Mouse (Mus musculus) midbrain, embryonic 12.5 days (tissue): ENCODE results near the gene Tmeff1. TPM values are rescaled to one million over a fixed set of nuclear protein-coding genes. Genes with fewer than 3 reads are reported as not detected.

ENCODE experiments used
- ATAC-seq: fragments of 200-750 bp; cut with Nextera tagmentation; 2 replicates; pipeline ENCODE4 v1.8.0; 2017; ENCODE audit warnings: low read depth, moderate TSS enrichment, moderate library complexity; ENCODE audit not compliant: low FRiP score
- H3K27ac ChIP-seq: fragments of 300-500 bp; sonication (generic); replicated peaks from 2 replicates; pipeline ENCODE4 v1.5.1; 2016; ENCODE audit warnings: mild to moderate bottlenecking
- H3K27me3 ChIP-seq: fragments of 300-500 bp; sonication (generic); 2 replicates; pipeline ENCODE4 v1.6.1; 2016; ENCODE audit warnings: mild to moderate bottlenecking
- H3K36me3 ChIP-seq: fragments of 300-500 bp; sonication (generic); 2 replicates; pipeline ENCODE4 v1.6.1; 2016
- H3K4me1 ChIP-seq: fragments of 300-500 bp; sonication (generic); 2 replicates; pipeline ENCODE4 v1.6.1; 2016
- H3K4me2 ChIP-seq: fragments of 300-500 bp; sonication (generic); replicated peaks from 2 replicates; pipeline ENCODE4 v1.6.1; 2016; ENCODE audit warnings: mild to moderate bottlenecking, moderate library complexity
- H3K4me3 ChIP-seq: fragments of 300-500 bp; sonication (generic); 2 replicates; pipeline ENCODE4 v1.5.1; 2016; ENCODE audit warnings: mild to moderate bottlenecking
- H3K9ac ChIP-seq: fragments of 300-500 bp; sonication (generic); replicated peaks from 2 replicates; pipeline ENCODE4 v1.6.1; 2016; ENCODE audit warnings: mild to moderate bottlenecking, moderate library complexity
- H3K9me3 ChIP-seq: fragments of 300-500 bp; sonication (generic); 2 replicates; pipeline ENCODE4 v1.6.1; 2016; ENCODE audit warnings: mild to moderate bottlenecking
- WGBS: fragments of 180-500 bp; shearing (Covaris S2); methylation state at CpG from one replicate; pipeline ENCODE4 v1.1.7; 2016; 5-methylcytosine and 5-hydroxymethylcytosine counted together
- polyA plus RNA-seq: library from polyadenylated mRNA; unstranded; fragments of >200 nt; fragmentation: Nextera tagmentation; extraction: Ambion mirVana; gene quantifications from 2 replicates; pipeline ENCODE4 v1.2.1, GENCODE M21; 2016

Gene Tmeff1
- polyA plus RNA-seq, 1 experiment from 2014 or later, result 268 TPM

DNA sequence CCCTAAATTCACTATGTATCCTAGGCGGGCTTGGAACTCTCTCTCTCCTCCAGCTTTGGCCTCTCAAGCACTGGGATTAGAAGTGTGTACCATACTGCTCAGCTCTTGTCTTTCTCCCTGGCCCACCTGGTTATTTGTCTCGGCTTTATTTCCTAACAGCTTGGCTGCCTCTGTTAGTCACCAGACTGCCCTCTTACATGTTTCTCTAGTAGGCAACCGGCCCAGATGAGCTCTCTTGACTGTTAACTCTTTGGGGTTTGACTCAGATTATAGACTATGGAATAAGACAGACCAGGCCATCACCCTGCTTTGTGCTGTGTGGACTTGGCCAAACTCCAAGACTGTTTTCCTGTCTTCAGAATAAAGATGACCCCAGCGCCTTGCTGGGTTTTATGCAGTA, 6.6 kb upstream of the Tmeff1 start:
- no peak for ATAC-seq
- Histone ChIP-seq H3K27me3 (no peaks in the 10 kb centered on the region), H3K27ac (no peak overlapping the region), H3K4me1 (peaks cover 16% of the 10 kb centered on the region), H3K9me3 (no peaks in the 10 kb centered on the region), H3K36me3 (no peaks in the 10 kb centered on the region), H3K4me3 (no peak overlapping the region), H3K9ac (no peak overlapping the region), H3K4me2 (no peak overlapping the region)
- 65% methylated on average over 4 of the region's 4 CpGs for WGBS

DNA sequence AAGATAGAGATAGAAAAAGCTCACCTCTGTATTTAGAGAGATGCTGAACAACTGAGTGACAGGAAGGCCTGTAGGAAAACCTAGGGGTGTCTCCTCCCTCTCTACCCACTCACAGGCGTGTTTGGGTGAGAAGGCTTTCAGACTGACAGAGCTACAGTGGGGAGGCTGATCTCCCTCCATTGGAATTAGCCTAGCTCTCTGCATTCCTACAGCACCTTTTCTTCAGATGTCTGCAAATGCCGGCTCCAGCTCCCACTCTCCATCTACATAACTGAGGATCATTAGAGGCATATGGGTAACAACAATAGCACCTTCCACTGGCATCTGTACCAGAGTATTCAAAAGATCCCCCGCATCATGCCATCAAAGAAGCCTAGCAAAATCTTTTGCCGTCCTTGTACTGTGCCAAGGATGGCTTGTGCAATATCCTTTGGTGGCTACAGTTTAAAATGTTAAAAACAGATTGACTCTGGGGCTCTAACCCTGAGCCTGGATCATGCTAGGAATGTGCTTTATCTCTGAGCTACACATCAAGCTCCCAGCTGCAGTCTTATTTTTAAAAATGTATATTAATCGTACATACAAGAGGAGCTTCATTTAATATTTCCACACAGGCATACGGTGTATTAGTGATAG, 5.4 kb upstream of the Tmeff1 start:
- H3K4me1 ChIP-seq, result peaks cover 19% of the 10 kb centered on the region
- no peak overlapping the region for H3K4me3 ChIP-seq
- H3K27ac ChIP-seq, result no peak overlapping the region
- H3K27me3 ChIP-seq, result no peaks in the 10 kb centered on the region
- no peaks in the 10 kb centered on the region for H3K36me3 ChIP-seq
- no peak overlapping the region for H3K9ac ChIP-seq
- no peaks in the 10 kb centered on the region for H3K9me3 ChIP-seq
- no peak overlapping the region for H3K4me2 ChIP-seq
- 57% methylated on average over 6 of the region's 6 CpGs for WGBS
- no peak for ATAC-seq

DNA sequence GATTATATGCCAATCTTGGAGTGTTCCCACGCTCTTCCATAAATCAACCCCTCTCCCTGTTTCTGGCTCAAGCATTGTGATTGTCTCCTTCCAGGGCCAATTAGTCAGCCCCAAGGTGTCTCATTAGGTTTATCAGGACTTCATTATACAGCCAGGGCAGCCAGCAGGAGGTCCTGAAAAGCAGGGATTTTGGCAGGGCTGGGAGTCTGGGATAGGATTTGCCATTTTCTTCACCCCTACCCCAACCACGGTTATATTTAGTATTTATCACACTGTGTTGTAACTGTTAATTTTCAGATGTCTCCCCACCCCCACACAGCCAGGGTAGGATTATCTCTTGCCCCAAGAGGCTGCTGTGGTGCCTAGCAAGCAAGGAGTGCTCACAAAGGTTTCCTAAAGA, 3.8 kb upstream of the Tmeff1 start:
- WGBS, result 8% methylated on average over 2 of the region's 2 CpGs
- Histone ChIP-seq H3K4me2 (no peak overlapping the region), H3K4me1 (peaks cover 19% of the 10 kb centered on the region), H3K9me3 (no peaks in the 10 kb centered on the region), H3K36me3 (no peaks in the 10 kb centered on the region), H3K27me3 (no peaks in the 10 kb centered on the region), H3K9ac (no peak overlapping the region), H3K4me3 (no peak overlapping the region), H3K27ac (peak overlapping the region; percentile 40)
- ATAC-seq, result peak; percentile 1; the same call in 1 of the 2 replicates

- 63% methylated on average over 2 of the region's 3 CpGs for WGBS
- Histone ChIP-seq H3K4me2 (no peak overlapping the region), H3K36me3 (no peaks in the 10 kb centered on the region), H3K9me3 (no peaks in the 10 kb centered on the region), H3K4me3 (no peak overlapping the region), H3K4me1 (peaks cover 25% of the 10 kb centered on the region), H3K27ac (peak overlapping the region; percentile 40), H3K27me3 (no peaks in the 10 kb centered on the region), H3K9ac (no peak overlapping the region)
- no peak for ATAC-seq
These were observed 3.0 kb upstream of the Tmeff1 start for GRCm38 (mm10) chr4:48581993-48582392.

DNA sequence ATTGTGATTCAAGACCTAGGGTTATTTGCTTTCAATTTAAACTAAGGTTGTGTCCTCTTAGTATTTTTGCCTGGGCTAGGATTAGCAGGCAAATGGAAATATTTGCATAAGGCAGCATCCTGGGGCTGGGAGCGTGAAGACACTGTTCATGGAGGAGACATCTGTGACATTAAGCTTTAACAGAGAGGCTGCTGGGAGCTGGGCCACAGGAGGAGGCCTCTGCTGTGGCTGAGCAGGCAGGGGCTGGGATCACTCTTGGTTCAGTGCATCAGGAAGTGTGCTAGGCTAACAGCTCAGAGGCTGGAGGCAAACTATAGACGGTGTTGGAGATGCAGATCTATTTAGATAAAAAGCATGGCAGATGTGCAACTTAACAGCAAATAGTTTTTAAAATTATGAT, 2.0 kb upstream of the Tmeff1 start:
- H3K4me2 ChIP-seq, result no peak overlapping the region
- peak overlapping the region; percentile 56 for H3K27ac ChIP-seq
- H3K9me3 ChIP-seq, result no peaks in the 10 kb centered on the region
- ATAC-seq, result no peak
- H3K27me3 ChIP-seq, result no peaks in the 10 kb centered on the region
- 20% methylated on average over 2 of the region's 2 CpGs for WGBS
- H3K4me3 ChIP-seq, result no peak overlapping the region
- H3K4me1 ChIP-seq, result peaks cover 27% of the 10 kb centered on the region
- H3K9ac ChIP-seq, result no peak overlapping the region
- H3K36me3 ChIP-seq, result 0 out of 2 replicates have a peak, but pooled peaks cover 3% of the 10 kb centered on the region

GRCm38 (mm10) chr4:48585241-48586098, 496 bp downstream of the Tmeff1 start:
- Histone ChIP-seq H3K4me2 (peak overlapping the region; percentile 68), H3K4me1 (peaks cover 36% of the 10 kb centered on the region), H3K36me3 (0 out of 2 replicates have a peak, but pooled peaks cover 8% of the 10 kb centered on the region), H3K27ac (peak overlapping the region; percentile 100), H3K9ac (peak overlapping the region; percentile 99), H3K9me3 (no peaks in the 10 kb centered on the region), H3K4me3 (peak overlapping the region; percentile 99), H3K27me3 (no peaks in the 10 kb centered on the region)
- under 1% methylated on average over 65 of the region's 92 CpGs for WGBS
- peak; percentile 68 for ATAC-seq

DNA sequence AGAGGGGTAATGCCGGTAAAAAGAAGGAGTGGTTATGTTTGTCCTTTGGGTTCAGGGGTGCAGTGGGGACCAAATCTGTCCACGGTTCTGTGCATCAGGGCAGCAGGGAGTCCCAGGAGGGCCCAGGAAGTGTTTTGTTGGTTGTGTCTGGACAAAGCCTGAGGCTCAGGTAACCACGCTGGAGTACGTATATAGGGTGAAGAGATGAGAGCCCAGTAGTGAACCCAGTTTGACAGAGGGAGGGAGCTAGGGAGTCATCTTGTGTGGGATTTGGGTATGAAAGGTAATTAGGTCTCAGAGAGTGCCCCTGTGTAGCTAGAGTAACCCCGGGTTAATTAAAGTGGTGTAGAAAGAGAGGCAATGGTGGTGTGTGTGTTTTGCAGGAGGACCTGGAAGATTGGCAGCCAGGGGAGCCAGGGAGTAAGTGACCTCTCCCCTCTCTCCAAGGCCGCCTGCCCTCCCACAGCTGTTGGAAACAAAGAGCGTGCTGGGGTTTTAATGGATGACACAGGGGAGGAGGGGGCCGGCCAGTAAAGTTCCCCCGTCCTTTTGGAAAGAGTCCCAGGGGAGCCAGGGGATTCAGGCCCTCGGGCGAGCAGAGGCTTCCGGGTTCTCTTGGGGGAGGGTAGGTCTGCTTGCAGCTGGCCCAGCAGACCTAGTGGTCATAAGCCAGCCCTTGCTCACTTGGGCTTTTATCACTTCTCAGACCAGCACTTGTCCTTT, 1.3 kb downstream of the Tmeff1 start:
- WGBS, result 2% methylated on average over 12 of the region's 12 CpGs
- Histone ChIP-seq H3K9me3 (no peaks in the 10 kb centered on the region), H3K27ac (peak overlapping the region; percentile 100), H3K4me2 (peak overlapping the region; percentile 68), H3K27me3 (no peaks in the 10 kb centered on the region), H3K9ac (peak overlapping the region; percentile 99), H3K4me3 (peak overlapping the region; percentile 99), H3K4me1 (peaks cover 33% of the 10 kb centered on the region), H3K36me3 (0 out of 2 replicates have a peak, but pooled peaks cover 8% of the 10 kb centered on the region)
- ATAC-seq, result peak; percentile 45

GRCm38 (mm10) chr4:48587526-48587925, 2.6 kb downstream of the Tmeff1 start:
- no peak overlapping the region for H3K4me3 ChIP-seq
- peaks cover 8% of the 10 kb centered on the region; the same call in 1 of the 2 replicates for H3K36me3 ChIP-seq
- 100% methylated on average over 2 of the region's 2 CpGs for WGBS
- no peak overlapping the region for H3K27ac ChIP-seq
- ATAC-seq, result no peak
- no peaks in the 10 kb centered on the region for H3K27me3 ChIP-seq
- H3K4me1 ChIP-seq, result peaks cover 25% of the 10 kb centered on the region
- no peaks in the 10 kb centered on the region for H3K9me3 ChIP-seq
- H3K4me2 ChIP-seq, result 0 out of 2 replicates have a peak overlapping the region, but pooled peaks have one; percentile 68
- no peak overlapping the region for H3K9ac ChIP-seq

- H3K9me3 ChIP-seq, result no peaks in the 10 kb centered on the region
- H3K27ac ChIP-seq, result no peak overlapping the region
- H3K4me3 ChIP-seq, result no peak overlapping the region
- H3K27me3 ChIP-seq, result no peaks in the 10 kb centered on the region
- ATAC-seq, result no peak
- H3K36me3 ChIP-seq, result peaks cover 8% of the 10 kb centered on the region; the same call in 1 of the 2 replicates
- 81% methylated on average over 9 of the region's 9 CpGs for WGBS
- H3K4me1 ChIP-seq, result peaks cover 19% of the 10 kb centered on the region
- no peak overlapping the region for H3K4me2 ChIP-seq
- H3K9ac ChIP-seq, result no peak overlapping the region
These were observed 3.6 kb downstream of the Tmeff1 start for GRCm38 (mm10) chr4:48588576-48588975.

GRCm38 (mm10) chr4:48590862-48591261, 5.9 kb downstream of the Tmeff1 start:
- Histone ChIP-seq H3K4me3 (no peak overlapping the region), H3K9ac (no peak overlapping the region), H3K4me1 (peaks cover 18% of the 10 kb centered on the region), H3K36me3 (peaks cover 8% of the 10 kb centered on the region; the same call in 1 of the 2 replicates), H3K4me2 (no peak overlapping the region), H3K27ac (no peak overlapping the region), H3K27me3 (no peaks in the 10 kb centered on the region), H3K9me3 (no peaks in the 10 kb centered on the region)
- WGBS, result 91% methylated on average over 7 of the region's 7 CpGs
- no peak for ATAC-seq

- Histone ChIP-seq H3K4me3 (no peak overlapping the region), H3K36me3 (peaks cover 8% of the 10 kb centered on the region; the same call in 1 of the 2 replicates), H3K27ac (no peak overlapping the region), H3K9ac (no peak overlapping the region), H3K9me3 (no peaks in the 10 kb centered on the region), H3K4me2 (no peak overlapping the region), H3K27me3 (no peaks in the 10 kb centered on the region), H3K4me1 (peaks cover 16% of the 10 kb centered on the region)
- ATAC-seq, result no peak
- WGBS, result 84% methylated on average over 3 of the region's 3 CpGs
These were observed 6.4 kb downstream of the Tmeff1 start for GRCm38 (mm10) chr4:48591390-48591789.

GRCm38 (mm10) chr4:48592328-48592727, 7.4 kb downstream of the Tmeff1 start:
- Histone ChIP-seq H3K9me3 (no peaks in the 10 kb centered on the region), H3K9ac (no peak overlapping the region), H3K27ac (no peak overlapping the region), H3K27me3 (no peaks in the 10 kb centered on the region), H3K4me3 (no peak overlapping the region), H3K36me3 (peaks cover 11% of the 10 kb centered on the region), H3K4me2 (no peak overlapping the region), H3K4me1 (peaks cover 9% of the 10 kb centered on the region)
- no peak for ATAC-seq
- WGBS, result 83% methylated on average over 5 of the region's 5 CpGs
